Mouse (Mus musculus) intestine, postnatal 0 days (tissue): Measurements from ENCODE around the gene Qrfpr. TPM values are rescaled to one million over a fixed set of nuclear protein-coding genes. Genes with fewer than 3 reads are reported as not detected.
A peak's percentile ranks its signal among the peaks of the same experiment; 100 is the strongest.

Experiments used
- ATAC-seq: fragments of 200-750 bp; cut with Nextera tagmentation; 2 replicates; pipeline ENCODE4 v1.8.0; 2017; ENCODE audit warnings: mild to moderate bottlenecking, moderate TSS enrichment, moderate library complexity
- H3K27ac ChIP-seq: fragments of 300-500 bp; sonication (generic); 2 replicates; pipeline ENCODE4 v1.5.1; 2014; ENCODE audit warnings: mild to moderate bottlenecking, low read depth, low read length, moderate library complexity
- H3K27me3 ChIP-seq: fragments of 300-500 bp; sonication (generic); replicated peaks from 2 replicates; pipeline ENCODE4 v1.6.1; 2014; ENCODE audit warnings: low read length, mixed read lengths; ENCODE audit not compliant: control insufficient read depth, insufficient read depth
- H3K36me3 ChIP-seq: fragments of 300-500 bp; sonication (generic); 2 replicates; pipeline ENCODE4 v1.6.1; 2014; ENCODE audit warnings: mild to moderate bottlenecking, moderate library complexity; ENCODE audit not compliant: control insufficient read depth, insufficient read depth
- H3K4me1 ChIP-seq: fragments of 300-500 bp; sonication (generic); replicated peaks from 2 replicates; pipeline ENCODE4 v1.6.1; 2014; ENCODE audit warnings: antibody characterized with exemption, low read length, mixed read lengths; ENCODE audit not compliant: control insufficient read depth, insufficient read depth
- H3K4me2 ChIP-seq: fragments of 300-500 bp; sonication (generic); replicated peaks from 2 replicates; pipeline ENCODE4 v1.6.1; 2014; ENCODE audit warnings: low read depth, mild to moderate bottlenecking, moderate library complexity
- H3K4me3 ChIP-seq: fragments of 300-500 bp; sonication (generic); 2 replicates; pipeline ENCODE4 v1.5.1; 2014; ENCODE audit warnings: low read depth, low read length
- H3K9ac ChIP-seq: fragments of 300-500 bp; sonication (generic); 2 replicates; pipeline ENCODE4 v1.6.1; 2014; ENCODE audit warnings: mild to moderate bottlenecking, low read depth, low read length
- H3K9me3 ChIP-seq: fragments of 300-500 bp; sonication (generic); 2 replicates; pipeline ENCODE4 v1.6.1; 2016; ENCODE audit warnings: mixed run types; ENCODE audit not compliant: control insufficient read depth
- CTCF ChIP-seq: sonication (generic); IDR thresholded peaks from 2 replicates; pipeline ENCODE4 v1.5.1; 2016; ENCODE audit warnings: low read depth, mild to moderate bottlenecking, control low read depth, antibody characterized with exemption, moderate library complexity
- WGBS: fragments of 180-500 bp; shearing (Covaris S2); extraction: QIAGEN DNeasy Blood & Tissue Kit; methylation state at CpG from one replicate; pipeline ENCODE4 v1.1.7; 2014; 5-methylcytosine and 5-hydroxymethylcytosine counted together
- polyA plus RNA-seq: library from polyadenylated mRNA; unstranded; fragments of >200 nt; fragmentation: Nextera tagmentation; extraction: Ambion mirVana; gene quantifications from 2 replicates; pipeline ENCODE4 v1.2.1, GENCODE M21; 2015

Qrfpr gene
- polyA plus RNA-seq, 1 experiment from 2014 or later, result 0.20 TPM

DNA sequence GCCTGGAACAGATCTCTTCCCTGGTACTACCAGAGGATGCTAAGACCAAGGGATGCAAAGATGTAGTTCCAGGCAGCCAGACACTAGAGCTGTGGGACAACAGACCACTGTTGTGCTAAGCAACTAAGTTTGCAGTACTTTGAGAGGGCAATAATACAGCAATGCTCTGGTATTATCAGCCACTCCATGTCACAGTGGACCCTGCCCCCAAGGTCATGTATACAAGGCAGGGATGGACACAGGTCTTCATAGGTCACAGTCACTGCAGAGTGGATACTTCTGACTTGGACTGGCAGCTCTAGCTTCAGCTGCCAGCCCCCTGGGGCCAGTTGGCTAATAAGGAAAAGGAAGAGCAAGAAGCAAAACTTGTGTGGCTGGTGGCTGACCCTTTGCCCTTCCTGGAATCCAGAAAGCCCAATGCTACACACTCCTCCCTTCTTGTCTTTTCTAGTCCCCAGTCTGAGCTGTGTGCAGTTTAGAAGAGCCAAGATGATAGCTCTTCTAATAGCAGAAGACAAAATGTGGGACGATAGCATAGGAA, 51.4 kb downstream of the Qrfpr start:
- TF ChIP-seq CTCF, result no peak
- Histone ChIP-seq H3K4me2 (no peak overlapping the region), H3K9me3 (no peaks in the 10 kb centered on the region), H3K27ac (no peak overlapping the region), H3K4me1 (no peaks in the 10 kb centered on the region), H3K27me3 (no peaks in the 10 kb centered on the region), H3K4me3 (no peak overlapping the region), H3K36me3 (peaks cover 5% of the 10 kb centered on the region), H3K9ac (no peak overlapping the region)
- ATAC-seq, result 0 out of 2 replicates have a peak, but pooled peaks have one; percentile 38
- WGBS, result 86% methylated on average over 1 of the region's 1 CpGs

GRCm38 (mm10) chr3:36155268-36155667, 66.8 kb downstream of the Qrfpr start:
- no peak for ATAC-seq
- Histone ChIP-seq H3K27me3 (no peaks in the 10 kb centered on the region), H3K27ac (no peak overlapping the region), H3K9ac (no peak overlapping the region), H3K9me3 (peaks cover 4% of the 10 kb centered on the region; the same call in 1 of the 2 replicates), H3K4me1 (peaks cover 5% of the 10 kb centered on the region; the same call in 1 of the 2 replicates), H3K4me3 (no peak overlapping the region), H3K4me2 (no peak overlapping the region), H3K36me3 (peaks cover 9% of the 10 kb centered on the region)
- 22% methylated on average over 5 of the region's 5 CpGs for WGBS
- TF ChIP-seq CTCF, result peak; percentile 44

DNA sequence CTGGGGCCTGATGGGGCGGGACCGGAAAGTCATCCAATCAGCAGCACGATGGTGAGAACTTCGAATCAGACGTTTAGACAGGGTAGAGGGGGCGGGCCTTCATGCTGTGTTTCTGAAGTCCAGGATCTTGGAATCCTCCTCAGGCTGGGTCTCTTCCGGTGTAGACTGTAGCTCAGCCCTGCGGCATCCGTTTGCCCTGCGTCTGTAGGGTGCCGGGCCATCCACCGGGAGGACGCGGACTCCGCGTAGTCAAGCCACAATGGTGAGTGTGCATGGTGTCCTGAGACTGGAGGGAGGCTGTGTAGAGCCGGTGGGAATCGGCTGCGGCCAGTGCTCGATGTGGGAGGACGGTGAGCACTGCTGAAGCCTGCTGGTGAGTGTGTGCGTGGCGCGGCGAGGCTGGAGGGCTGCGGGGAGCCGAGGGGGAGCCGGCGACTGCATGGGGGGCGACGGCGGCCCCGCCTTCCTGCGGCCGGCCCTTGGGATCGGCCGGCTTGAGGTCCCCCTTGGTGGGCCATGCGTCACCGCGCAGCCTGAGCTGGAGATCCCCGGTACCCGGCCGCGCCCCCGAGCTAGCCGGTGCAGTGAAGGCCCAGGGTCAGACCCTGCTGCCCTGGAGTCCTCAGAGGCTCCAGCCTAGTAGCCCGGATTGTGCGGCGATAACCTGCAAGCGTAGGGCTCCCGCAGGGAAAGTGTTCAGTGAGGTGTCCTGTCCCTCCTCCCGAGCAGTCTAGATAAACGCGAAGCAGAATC, 71.0 kb downstream of the Qrfpr start, which contains the start of gene D3Ertd254e:
Gene D3Ertd254e, plus strand, starts transcription at position 84 of the 753 bp plus-strand sequence.
- under 1% methylated on average over 37 of the region's 54 CpGs for WGBS
- no peaks in the 10 kb centered on the region for H3K27me3 ChIP-seq
- H3K9me3 ChIP-seq, result no peaks in the 10 kb centered on the region
- H3K27ac ChIP-seq, result peak within 1 kb of the TSS; percentile 78
- peak; percentile 99 for ATAC-seq
- peak within 1 kb of the TSS; percentile 90 for H3K9ac ChIP-seq
- H3K4me1 ChIP-seq, result peaks cover 5% of the 10 kb centered on the region; the same call in 1 of the 2 replicates
- no peaks in the 10 kb centered on the region for H3K36me3 ChIP-seq
- H3K4me2 ChIP-seq, result peak within 1 kb of the TSS; percentile 91
- H3K4me3 ChIP-seq, result peak within 1 kb of the TSS; percentile 93
- peak; percentile 48 for TF ChIP-seq CTCF

- Histone ChIP-seq H3K27me3 (no peaks in the 10 kb centered on the region), H3K27ac (no peak overlapping the region), H3K9me3 (no peaks in the 10 kb centered on the region), H3K9ac (no peak overlapping the region), H3K4me3 (peak overlapping the region; percentile 93), H3K4me1 (peaks cover 5% of the 10 kb centered on the region; the same call in 1 of the 2 replicates), H3K4me2 (peak overlapping the region; percentile 91), H3K36me3 (no peaks in the 10 kb centered on the region)
- no peak for TF ChIP-seq CTCF
- WGBS, result 9% methylated on average over 1 of the region's 1 CpGs
- no peak for ATAC-seq
Observed at GRCm38 (mm10) chr3:36150537-36150933, 71.6 kb downstream of the Qrfpr start.

GRCm38 (mm10) chr3:36138996-36139395, 83.1 kb downstream of the Qrfpr start:
- H3K9ac ChIP-seq, result no peak overlapping the region
- no peaks in the 10 kb centered on the region for H3K27me3 ChIP-seq
- no peak for ATAC-seq
- H3K27ac ChIP-seq, result no peak overlapping the region
- H3K9me3 ChIP-seq, result no peaks in the 10 kb centered on the region
- no peaks in the 10 kb centered on the region for H3K36me3 ChIP-seq
- H3K4me1 ChIP-seq, result no peaks in the 10 kb centered on the region
- H3K4me3 ChIP-seq, result no peak overlapping the region
- TF ChIP-seq CTCF, result no peak
- no peak overlapping the region for H3K4me2 ChIP-seq

GRCm38 (mm10) chr3:36138171-36138660, 83.9 kb downstream of the Qrfpr start:
- Histone ChIP-seq H3K27me3 (no peaks in the 10 kb centered on the region), H3K9ac (no peak overlapping the region)

More at GRCm38 (mm10) chr3:36138171-36138660, 83.9 kb downstream of the Qrfpr start:
- Histone ChIP-seq H3K4me1 (no peaks in the 10 kb centered on the region), H3K9me3 (no peaks in the 10 kb centered on the region), H3K27ac (no peak overlapping the region), H3K4me3 (no peak overlapping the region), H3K4me2 (no peak overlapping the region), H3K36me3 (no peaks in the 10 kb centered on the region)
- ATAC-seq, result no peak
- 82% methylated on average over 1 of the region's 1 CpGs for WGBS
- TF ChIP-seq CTCF, result no peak
